Mouse (Mus musculus) G1E (cell line): ENCODE measurements around the gene Gm3404.
"Not testable (repeated sequence)": the region's sequence is repeated elsewhere in the genome, so short reads cannot be mapped to it uniquely, and the experiment has no call there.

ENCODE experiments used
- CTCF ChIP-seq: IDR thresholded peaks from 2 replicates; pipeline ENCODE4 v1.5.1; 2012; ENCODE audit warnings: low read depth, low read length, inconsistent platforms, mixed read lengths
- GATA1 ChIP-seq: IDR thresholded peaks from 2 replicates; pipeline ENCODE4 v1.6.1; 2012; ENCODE audit warnings: borderline replicate concordance, low read length, inconsistent platforms, mixed read lengths
- GATA2 ChIP-seq: IDR thresholded peaks from 2 replicates; pipeline ENCODE4 v1.6.1; 2012; ENCODE audit warnings: low read depth, low read length, inconsistent platforms, borderline replicate concordance
- POLR2AphosphoS5 ChIP-seq: IDR thresholded peaks from 2 replicates; pipeline ENCODE4 v1.6.1; 2012; ENCODE audit warnings: low read depth, low read length, inconsistent platforms; ENCODE audit not compliant: insufficient replicate concordance
- TAL1 ChIP-seq: conservative IDR thresholded peaks from 2 replicates; pipeline ENCODE4 v1.6.1; 2012; ENCODE audit warnings: low read depth, low read length, inconsistent platforms, mixed read lengths

DNA sequence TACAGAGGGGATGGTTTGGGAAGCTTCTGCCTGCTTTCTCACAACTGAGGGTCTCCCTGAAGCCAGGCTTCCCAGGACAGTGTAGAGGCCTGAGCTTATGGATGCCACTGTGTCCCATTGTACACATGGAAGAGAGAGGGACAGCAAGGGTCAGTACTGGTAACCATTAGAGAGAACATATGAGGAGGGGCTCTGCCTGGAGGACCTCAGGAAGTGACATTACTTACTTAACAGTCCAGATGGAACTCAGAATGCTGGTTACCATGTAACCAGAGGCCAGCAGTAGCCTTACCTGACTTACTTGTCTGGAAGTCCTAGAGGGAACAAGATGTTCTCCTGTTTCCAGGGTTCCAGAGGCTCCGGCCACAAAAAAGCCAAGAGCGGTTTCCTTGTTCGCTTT, 30.2 kb downstream of the Gm3404 start, which contains the start of gene Gm3415:
- not testable (repeated sequence) for TF ChIP-seq CTCF, GATA1, POLR2AphosphoS5, TAL1, GATA2
